Mouse (Mus musculus) limb, embryonic 13.5 days (tissue): ENCODE data around the gene Cbs. TPM values are rescaled to one million over a fixed set of nuclear protein-coding genes. Genes with fewer than 3 reads are reported as not detected.
"Not testable (repeated sequence)": the region's sequence is repeated elsewhere in the genome, so short reads cannot be mapped to it uniquely, and the experiment has no call there.

Experiments
- ATAC-seq: fragments of 200-750 bp; cut with Nextera tagmentation; 2 replicates; pipeline ENCODE4 v1.8.0; 2017; ENCODE audit warnings: low read depth, moderate number of reproducible peaks, moderate TSS enrichment; ENCODE audit not compliant: low FRiP score
- H3K27ac ChIP-seq: fragments of 300-500 bp; sonication (generic); 2 replicates; pipeline ENCODE4 v1.5.1; 2015; ENCODE audit warnings: inconsistent platforms, mild to moderate bottlenecking, moderate library complexity
- H3K27me3 ChIP-seq: fragments of 300-500 bp; sonication (generic); 2 replicates; pipeline ENCODE4 v1.6.1; 2015; ENCODE audit warnings: mild to moderate bottlenecking, inconsistent platforms
- H3K36me3 ChIP-seq: fragments of 300-500 bp; sonication (generic); 2 replicates; pipeline ENCODE4 v1.6.1; 2015; ENCODE audit warnings: inconsistent platforms, mild to moderate bottlenecking, moderate library complexity
- H3K4me1 ChIP-seq: fragments of 300-500 bp; sonication (generic); 2 replicates; pipeline ENCODE4 v1.6.1; 2015; ENCODE audit warnings: inconsistent platforms
- H3K4me2 ChIP-seq: fragments of 300-500 bp; sonication (generic); replicated peaks from 2 replicates; pipeline ENCODE4 v1.6.1; 2015; ENCODE audit warnings: inconsistent platforms, mild to moderate bottlenecking, moderate library complexity
- H3K4me3 ChIP-seq: fragments of 300-500 bp; sonication (generic); 2 replicates; pipeline ENCODE4 v1.5.1; 2015; ENCODE audit warnings: moderate library complexity, mild to moderate bottlenecking, inconsistent platforms
- H3K9ac ChIP-seq: fragments of 300-500 bp; sonication (generic); 2 replicates; pipeline ENCODE4 v1.6.1; 2015; ENCODE audit warnings: mild to moderate bottlenecking, inconsistent platforms
- H3K9me3 ChIP-seq: fragments of 300-500 bp; sonication (generic); 2 replicates; pipeline ENCODE4 v1.6.1; 2016; ENCODE audit warnings: inconsistent platforms
- WGBS: fragments of 180-500 bp; shearing (Covaris S2); methylation state at CpG from one replicate; pipeline ENCODE4 v1.1.7; 2015; 5-methylcytosine and 5-hydroxymethylcytosine counted together
- polyA plus RNA-seq: library from polyadenylated mRNA; unstranded; fragments of >200 nt; fragmentation: Nextera tagmentation; extraction: Ambion mirVana; gene quantifications from 2 replicates; pipeline ENCODE4 v1.2.1, GENCODE M21; 2015

The Cbs gene
- polyA plus RNA-seq, 1 experiment from 2014 or later = 3.9 TPM

- no peaks in the 10 kb centered on the region for H3K36me3 ChIP-seq
- WGBS = 70% methylated on average over 4 of the region's 4 CpGs
- H3K9me3 ChIP-seq = no peaks in the 10 kb centered on the region
- no peak overlapping the region for H3K4me2 ChIP-seq
- no peak overlapping the region for H3K4me3 ChIP-seq
- peaks cover 16% of the 10 kb centered on the region for H3K4me1 ChIP-seq
- no peak overlapping the region for H3K27ac ChIP-seq
- H3K9ac ChIP-seq = no peak overlapping the region
- ATAC-seq = no peak
- peaks cover 22% of the 10 kb centered on the region for H3K27me3 ChIP-seq
Observed at GRCm38 (mm10) chr17:31639651-31640050, 2.6 kb upstream of the Cbs start.

- 61% methylated on average over 9 of the region's 9 CpGs for WGBS
- no peaks in the 10 kb centered on the region for H3K9me3 ChIP-seq
- peak overlapping the region; percentile 98 for H3K4me2 ChIP-seq
- no peaks in the 10 kb centered on the region for H3K36me3 ChIP-seq
- peaks cover 16% of the 10 kb centered on the region for H3K4me1 ChIP-seq
- H3K27ac ChIP-seq = no peak overlapping the region
- peaks cover 25% of the 10 kb centered on the region for H3K27me3 ChIP-seq
- ATAC-seq = no peak
- no peak overlapping the region for H3K9ac ChIP-seq
- H3K4me3 ChIP-seq = no peak overlapping the region
Observed at GRCm38 (mm10) chr17:31637866-31638570, 980 bp upstream of the Cbs start.

GRCm38 (mm10) chr17:31636277-31636941 lies 629 bp downstream of the Cbs start:
- peaks cover 16% of the 10 kb centered on the region for H3K4me1 ChIP-seq
- ATAC-seq = peak; percentile 29; the same call in 1 of the 2 replicates
- peaks cover 25% of the 10 kb centered on the region for H3K27me3 ChIP-seq
- H3K4me3 ChIP-seq = peak overlapping the region; percentile 58
- H3K27ac ChIP-seq = no peak overlapping the region
- no peaks in the 10 kb centered on the region for H3K36me3 ChIP-seq
- peak overlapping the region; percentile 65 for H3K9ac ChIP-seq
- 6% methylated on average over 45 of the region's 45 CpGs for WGBS
- H3K9me3 ChIP-seq = no peaks in the 10 kb centered on the region
- H3K4me2 ChIP-seq = peak overlapping the region; percentile 98

GRCm38 (mm10) chr17:31635781-31636180 lies 1.3 kb downstream of the Cbs start:
- Histone ChIP-seq H3K4me1 (peaks cover 16% of the 10 kb centered on the region), H3K36me3 (no peaks in the 10 kb centered on the region), H3K4me2 (peak overlapping the region; percentile 98), H3K4me3 (peak overlapping the region; percentile 58), H3K27me3 (peaks cover 25% of the 10 kb centered on the region), H3K27ac (no peak overlapping the region), H3K9me3 (no peaks in the 10 kb centered on the region), H3K9ac (peak overlapping the region; percentile 65; the same call in 1 of the 2 replicates)
- 50% methylated on average over 11 of the region's 11 CpGs for WGBS
- ATAC-seq = no peak

GRCm38 (mm10) chr17:31634896-31635295 lies 2.1 kb downstream of the Cbs start:
- no peaks in the 10 kb centered on the region for H3K9me3 ChIP-seq
- H3K4me1 ChIP-seq = peaks cover 16% of the 10 kb centered on the region
- ATAC-seq = no peak
- H3K4me3 ChIP-seq = no peak overlapping the region
- no peak overlapping the region for H3K27ac ChIP-seq
- peaks cover 25% of the 10 kb centered on the region for H3K27me3 ChIP-seq
- H3K9ac ChIP-seq = no peak overlapping the region
- H3K36me3 ChIP-seq = no peaks in the 10 kb centered on the region
- 73% methylated on average over 5 of the region's 5 CpGs for WGBS
- no peak overlapping the region for H3K4me2 ChIP-seq

- H3K4me3 ChIP-seq = no peak overlapping the region
- no peak for ATAC-seq
- H3K36me3 ChIP-seq = no peaks in the 10 kb centered on the region
- peaks cover 25% of the 10 kb centered on the region for H3K27me3 ChIP-seq
- H3K4me1 ChIP-seq = peaks cover 16% of the 10 kb centered on the region
- WGBS = 83% methylated on average over 6 of the region's 6 CpGs
- H3K27ac ChIP-seq = no peak overlapping the region
- no peak overlapping the region for H3K4me2 ChIP-seq
- H3K9me3 ChIP-seq = no peaks in the 10 kb centered on the region
- no peak overlapping the region for H3K9ac ChIP-seq
Observed at GRCm38 (mm10) chr17:31633007-31633406, 4.0 kb downstream of the Cbs start.

- no peak for ATAC-seq
- Histone ChIP-seq H3K4me2 (no peak overlapping the region), H3K9ac (no peak overlapping the region)
Observed at GRCm38 (mm10) chr17:31631081-31631800, 5.8 kb downstream of the Cbs start.

GRCm38 (mm10) chr17:31627961-31628360 lies 9.1 kb downstream of the Cbs start:
- H3K9ac ChIP-seq = no peak overlapping the region
- no peak overlapping the region for H3K4me2 ChIP-seq
- no peaks in the 10 kb centered on the region for H3K27me3 ChIP-seq
- H3K9me3 ChIP-seq = no peaks in the 10 kb centered on the region
- no peaks in the 10 kb centered on the region for H3K4me1 ChIP-seq
- H3K4me3 ChIP-seq = no peak overlapping the region
- 82% methylated on average over 2 of the region's 2 CpGs for WGBS
- H3K36me3 ChIP-seq = no peaks in the 10 kb centered on the region
- no peak overlapping the region for H3K27ac ChIP-seq
- ATAC-seq = no peak

More at GRCm38 (mm10) chr17:31631081-31631800, 5.8 kb downstream of the Cbs start:
- Histone ChIP-seq H3K4me1 (peaks cover 3% of the 10 kb centered on the region), H3K4me3 (no peak overlapping the region), H3K27ac (no peak overlapping the region), H3K27me3 (peaks cover 18% of the 10 kb centered on the region), H3K9me3 (no peaks in the 10 kb centered on the region), H3K36me3 (no peaks in the 10 kb centered on the region)
- WGBS = 85% methylated on average over 10 of the region's 10 CpGs

- Histone ChIP-seq H3K36me3 (no peaks in the 10 kb centered on the region), H3K27me3 (no peaks in the 10 kb centered on the region), H3K4me1 (no peaks in the 10 kb centered on the region), H3K4me3 (no peak overlapping the region), H3K27ac (no peak overlapping the region), H3K9ac (no peak overlapping the region), H3K4me2 (no peak overlapping the region), H3K9me3 (no peaks in the 10 kb centered on the region)
- 85% methylated on average over 4 of the region's 4 CpGs for WGBS
- no peak for ATAC-seq
Observed at GRCm38 (mm10) chr17:31623101-31623500, 13.9 kb downstream of the Cbs start.

GRCm38 (mm10) chr17:31613086-31613755 lies 23.8 kb downstream of the Cbs start:
- Histone ChIP-seq H3K4me3 (no peak overlapping the region), H3K9me3 (no peaks in the 10 kb centered on the region), H3K36me3 (peaks cover 5% of the 10 kb centered on the region; the same call in 1 of the 2 replicates), H3K9ac (no peak overlapping the region), H3K4me1 (no peaks in the 10 kb centered on the region), H3K27me3 (no peaks in the 10 kb centered on the region), H3K27ac (no peak overlapping the region), H3K4me2 (no peak overlapping the region)
- no peak for ATAC-seq
- WGBS = 68% methylated on average over 4 of the region's 4 CpGs

- 89% methylated on average over 3 of the region's 3 CpGs for WGBS
- H3K36me3 ChIP-seq = peaks cover 25% of the 10 kb centered on the region
Observed at GRCm38 (mm10) chr17:31609895-31610294, 27.1 kb downstream of the Cbs start.

GRCm38 (mm10) chr17:31609173-31609572 lies 27.9 kb downstream of the Cbs start:
- not testable (repeated sequence) for H3K27me3 ChIP-seq, H3K4me3 ChIP-seq, H3K27ac ChIP-seq, H3K4me2 ChIP-seq, H3K4me1 ChIP-seq, H3K9me3 ChIP-seq, ATAC-seq, H3K9ac ChIP-seq
- H3K36me3 ChIP-seq = peaks cover 32% of the 10 kb centered on the region
- 96% methylated on average over 3 of the region's 3 CpGs for WGBS

More at GRCm38 (mm10) chr17:31609895-31610294, 27.1 kb downstream of the Cbs start:
- Histone ChIP-seq H3K9me3 (no peaks in the 10 kb centered on the region), H3K4me2 (no peak overlapping the region), H3K27ac (no peak overlapping the region), H3K4me3 (no peak overlapping the region), H3K4me1 (no peaks in the 10 kb centered on the region), H3K9ac (no peak overlapping the region), H3K27me3 (no peaks in the 10 kb centered on the region)
- no peak for ATAC-seq
